Mouse (Mus musculus) mesoderm, embryonic 11.5 days (tissue): ENCODE measurements around the gene 9930104L06Rik.
A peak's percentile ranks its signal among the peaks of the same experiment; 100 is the strongest.
"Not testable (repeated sequence)": the region's sequence is repeated elsewhere in the genome, so short reads cannot be mapped to it uniquely, and the experiment has no call there.

Experiments
- DNase-seq: peaks from one replicate; pipeline ENCODE4 v3.0.0-alpha.2; 2012; ENCODE audit warnings: low read depth, low spot score

9930104L06Rik gene

GRCm38 (mm10) chr4:124936613-124937471, at the start of gene 9930104L06Rik:
Gene 9930104L06Rik (plus strand): TSS chr4:124937048.
- peak; percentile 96 for DNase-seq

- DNase-seq: no peak
These were observed 48.1 kb upstream of the 9930104L06Rik start for GRCm38 (mm10) chr4:124888702-124889101.

- no peak for DNase-seq
These were observed 46.9 kb upstream of the 9930104L06Rik start for GRCm38 (mm10) chr4:124889935-124890334.

- DNase-seq: no peak
These were observed 46.0 kb upstream of the 9930104L06Rik start for GRCm38 (mm10) chr4:124890831-124891230.

- no peak for DNase-seq
These were observed 43.1 kb upstream of the 9930104L06Rik start for GRCm38 (mm10) chr4:124893769-124894168.

- DNase-seq: peak; percentile 43
These were observed 42.1 kb upstream of the 9930104L06Rik start for GRCm38 (mm10) chr4:124894508-124895428.

GRCm38 (mm10) chr4:124898428-124898827, 38.4 kb upstream of the 9930104L06Rik start:
- no peak for DNase-seq

GRCm38 (mm10) chr4:124899906-124900305, 36.9 kb upstream of the 9930104L06Rik start:
- DNase-seq: no peak

- DNase-seq: no peak
These were observed 31.4 kb upstream of the 9930104L06Rik start for GRCm38 (mm10) chr4:124905417-124905816.

- peak; percentile 79 for DNase-seq
These were observed 30.7 kb upstream of the 9930104L06Rik start for GRCm38 (mm10) chr4:124905971-124906822.

- DNase-seq: no peak
These were observed 8.7 kb upstream of the 9930104L06Rik start for GRCm38 (mm10) chr4:124928102-124928501.

- DNase-seq: not testable (repeated sequence)
These were observed 2.4 kb downstream of the 9930104L06Rik start, which contains the start of gene Cdca8 for GRCm38 (mm10) chr4:124939211-124939610. Gene Cdca8 (minus strand): TSS chr4:124939311.

- DNase-seq: peak; percentile 81
These were observed 6.2 kb downstream of the 9930104L06Rik start for GRCm38 (mm10) chr4:124943022-124943421.

- no peak for DNase-seq
These were observed 6.9 kb downstream of the 9930104L06Rik start for GRCm38 (mm10) chr4:124943781-124944180.

GRCm38 (mm10) chr4:124944961-124945360, 8.1 kb downstream of the 9930104L06Rik start:
- DNase-seq: no peak

- no peak for DNase-seq
These were observed 12.6 kb downstream of the 9930104L06Rik start for GRCm38 (mm10) chr4:124949488-124949887.

GRCm38 (mm10) chr4:124950181-124951035, 13.6 kb downstream of the 9930104L06Rik start:
- peak; percentile 48 for DNase-seq

GRCm38 (mm10) chr4:124951036-124951433, 14.2 kb downstream of the 9930104L06Rik start:
- no peak for DNase-seq

- no peak for DNase-seq
These were observed 16.7 kb downstream of the 9930104L06Rik start for GRCm38 (mm10) chr4:124953546-124953945.

- DNase-seq: no peak
These were observed 20.4 kb downstream of the 9930104L06Rik start for GRCm38 (mm10) chr4:124957284-124957683.
